Mouse (Mus musculus): ENCODE data around the gene Spag7.

The Spag7 gene

DNA sequence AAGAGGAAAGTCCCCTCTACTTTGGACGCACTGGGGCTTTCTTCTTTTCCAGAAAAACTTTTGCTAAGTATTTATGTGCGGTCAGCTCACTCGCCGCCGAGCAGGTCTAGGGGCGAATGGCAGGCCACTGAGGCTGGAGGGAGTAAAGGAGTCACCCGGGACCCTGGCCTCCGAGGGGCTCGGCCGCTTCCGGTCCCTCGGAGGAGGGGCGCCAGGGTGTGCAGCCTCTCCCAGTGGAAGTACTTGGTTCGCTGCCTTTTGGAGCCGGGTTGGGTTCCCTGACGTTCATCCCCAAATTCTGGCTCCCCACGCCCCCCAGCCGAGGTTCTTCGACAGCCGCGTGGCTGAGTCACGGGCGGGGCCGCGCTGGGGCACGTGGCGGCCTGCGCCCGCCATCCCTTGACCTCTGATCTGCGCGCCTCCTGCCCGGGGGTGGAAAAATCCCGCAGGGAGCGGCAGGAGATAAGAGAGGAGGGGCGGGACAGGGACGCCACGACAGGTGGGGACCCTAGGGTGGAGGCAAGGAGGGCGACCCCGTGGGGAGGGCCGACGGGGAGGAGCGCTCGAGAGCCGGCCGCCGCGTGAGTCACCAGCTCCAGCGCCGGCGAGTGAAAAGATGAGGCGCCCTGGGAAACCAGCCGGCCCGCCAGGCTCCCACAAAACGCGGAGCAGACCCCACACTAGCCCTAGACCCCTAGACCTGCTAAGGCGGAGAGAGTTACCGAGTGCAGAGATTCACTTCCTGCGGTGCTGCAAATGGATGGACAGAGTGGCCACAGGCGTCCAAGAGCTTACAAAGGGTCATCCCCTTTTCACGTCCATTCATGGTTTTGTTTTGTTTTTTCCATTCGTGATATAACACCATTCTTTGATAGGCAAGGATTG is 13.4 kb downstream of the Spag7 start:
- DNase-seq (ENCODE audit: low read depth): no peak

DNA sequence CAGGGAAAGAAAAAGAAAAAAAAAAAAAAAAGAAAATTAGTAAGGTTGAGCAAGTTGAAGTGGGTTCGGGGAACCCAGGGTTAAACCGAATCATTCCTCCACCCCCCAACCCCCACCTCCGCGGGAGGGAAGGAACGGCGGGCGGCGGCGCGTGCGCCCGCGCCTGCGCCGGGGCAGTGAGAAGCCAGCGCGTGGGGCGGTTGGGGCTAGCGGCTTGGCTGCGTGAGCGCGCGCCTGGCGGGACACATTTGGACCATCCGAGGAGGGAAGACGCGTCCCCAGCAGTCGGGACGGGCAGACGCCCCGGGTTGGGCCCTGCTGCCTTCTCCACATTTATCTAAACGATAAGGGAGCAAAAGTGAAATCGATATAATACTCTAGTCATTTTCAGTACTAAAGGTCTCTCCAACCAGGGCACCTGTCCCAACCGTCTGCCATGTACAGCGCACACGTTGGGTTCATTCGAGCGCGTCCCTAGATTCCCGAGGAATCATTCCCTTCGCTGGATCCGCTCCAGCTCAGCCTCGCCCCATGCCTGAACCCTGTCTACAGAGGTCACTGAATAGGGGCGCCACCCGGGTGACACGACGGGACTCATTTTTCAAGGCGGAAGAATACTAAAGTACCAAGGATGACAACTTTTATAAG is 14.2 kb downstream of the Spag7 start:
- DNase-seq (ENCODE audit: low read depth): no peak

DNA sequence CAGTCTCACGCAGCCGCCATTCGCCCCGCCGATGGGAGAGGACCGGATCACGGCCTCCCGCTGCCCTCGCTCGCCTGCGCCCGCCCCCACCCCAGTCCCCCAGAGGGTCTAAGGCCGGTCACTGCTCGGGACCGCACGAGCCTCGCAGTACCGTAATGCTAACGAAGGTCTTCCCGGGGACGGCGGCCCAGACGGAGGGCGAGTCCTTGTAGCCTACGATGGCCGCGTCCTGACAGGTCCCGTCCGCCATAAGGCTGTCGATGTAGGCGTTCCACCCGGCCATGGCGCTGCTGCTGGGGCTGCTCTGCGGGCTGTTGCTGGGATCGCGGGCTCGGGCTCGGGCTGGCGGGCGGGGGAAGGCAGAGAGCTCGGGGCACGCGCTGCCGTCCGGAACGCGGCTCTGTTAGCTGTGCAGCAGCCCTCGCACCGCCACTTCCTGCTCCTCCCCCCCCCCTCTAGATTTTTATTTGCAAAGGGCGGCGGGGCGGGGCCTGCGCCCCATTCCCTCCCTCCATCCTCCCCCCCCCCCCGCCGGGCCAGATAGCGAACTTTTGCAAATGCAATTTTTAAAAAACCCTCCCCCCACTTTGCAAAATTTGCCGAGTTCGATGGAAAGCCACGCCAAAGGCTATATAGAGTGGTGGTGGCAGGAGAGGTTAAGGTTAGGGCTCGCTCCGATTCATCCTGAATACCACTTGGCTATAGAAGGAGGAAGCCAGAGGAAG is 14.9 kb downstream of the Spag7 start, which contains the start of gene Pfn1:
TSS of gene Pfn1 (minus strand) at position 447 of the 725 bp plus-strand sequence.
- DNase-seq (ENCODE audit: low read depth): peak; percentile 75

DNA sequence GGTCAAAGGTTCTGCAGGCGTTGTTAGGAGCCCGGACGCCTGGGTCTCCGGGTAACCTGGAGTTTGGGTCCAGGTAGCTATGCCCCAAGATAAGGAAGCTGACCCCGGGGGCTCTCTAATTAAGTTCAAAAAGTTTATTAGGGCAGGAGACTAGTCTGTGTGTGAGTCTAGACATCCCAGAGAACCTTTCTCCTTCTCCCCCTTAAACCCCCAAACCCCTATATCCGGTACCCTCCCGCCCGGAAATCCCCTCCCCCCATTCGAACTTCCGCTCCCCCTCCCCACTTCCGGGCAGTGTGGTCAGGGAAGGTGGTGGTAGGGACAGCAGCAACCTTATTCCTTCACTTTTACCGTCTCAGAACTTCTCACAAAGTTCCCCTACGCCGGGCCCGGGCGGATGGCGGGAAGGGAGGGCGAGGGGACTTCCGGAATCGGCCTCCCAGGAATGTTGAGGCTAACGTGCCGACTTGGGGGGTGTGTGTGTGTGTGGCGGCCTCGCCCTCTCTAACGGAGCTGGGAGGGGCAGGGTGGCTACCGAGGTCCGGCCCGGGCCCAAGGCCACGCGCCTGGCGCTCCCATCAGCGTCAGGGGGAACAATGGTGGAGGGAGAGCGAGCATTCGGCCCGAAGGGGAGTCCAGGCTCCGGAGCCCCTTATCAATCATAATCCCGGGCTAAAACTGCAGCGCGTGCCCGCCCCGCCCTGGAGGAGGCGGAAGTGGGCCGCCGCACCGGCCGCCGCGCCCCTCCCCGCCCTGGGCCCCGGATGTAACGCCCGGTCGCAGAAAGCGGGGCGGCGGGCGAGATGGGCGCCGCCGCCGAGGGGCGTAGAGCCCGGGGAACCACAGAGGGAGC is 15.6 kb downstream of the Spag7 start:
- no peak for DNase-seq (ENCODE audit: low read depth)

DNA sequence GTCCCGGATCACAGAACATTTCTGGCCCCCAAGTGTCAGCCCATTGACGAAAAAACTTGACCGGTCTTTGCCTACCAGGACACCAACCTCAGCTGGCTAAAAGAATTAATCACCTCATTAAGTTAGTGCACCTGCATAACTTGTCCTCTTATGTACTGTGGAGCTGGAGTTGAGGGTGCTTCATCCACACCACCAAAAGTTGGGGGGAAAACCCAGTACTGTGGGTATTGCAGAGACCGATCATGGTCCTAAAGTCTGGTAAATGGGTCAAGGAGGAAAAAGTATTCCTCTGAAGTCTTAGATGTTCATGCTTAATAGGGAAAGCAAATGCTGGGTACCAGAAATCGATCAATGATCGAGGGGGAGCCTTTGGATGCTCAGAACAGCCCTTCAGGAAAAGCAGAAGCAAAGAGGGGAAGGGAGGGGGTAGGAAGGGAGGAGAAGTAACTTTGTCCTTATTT is 16.3 kb downstream of the Spag7 start:
- DNase-seq (ENCODE audit: low read depth): no peak

DNA sequence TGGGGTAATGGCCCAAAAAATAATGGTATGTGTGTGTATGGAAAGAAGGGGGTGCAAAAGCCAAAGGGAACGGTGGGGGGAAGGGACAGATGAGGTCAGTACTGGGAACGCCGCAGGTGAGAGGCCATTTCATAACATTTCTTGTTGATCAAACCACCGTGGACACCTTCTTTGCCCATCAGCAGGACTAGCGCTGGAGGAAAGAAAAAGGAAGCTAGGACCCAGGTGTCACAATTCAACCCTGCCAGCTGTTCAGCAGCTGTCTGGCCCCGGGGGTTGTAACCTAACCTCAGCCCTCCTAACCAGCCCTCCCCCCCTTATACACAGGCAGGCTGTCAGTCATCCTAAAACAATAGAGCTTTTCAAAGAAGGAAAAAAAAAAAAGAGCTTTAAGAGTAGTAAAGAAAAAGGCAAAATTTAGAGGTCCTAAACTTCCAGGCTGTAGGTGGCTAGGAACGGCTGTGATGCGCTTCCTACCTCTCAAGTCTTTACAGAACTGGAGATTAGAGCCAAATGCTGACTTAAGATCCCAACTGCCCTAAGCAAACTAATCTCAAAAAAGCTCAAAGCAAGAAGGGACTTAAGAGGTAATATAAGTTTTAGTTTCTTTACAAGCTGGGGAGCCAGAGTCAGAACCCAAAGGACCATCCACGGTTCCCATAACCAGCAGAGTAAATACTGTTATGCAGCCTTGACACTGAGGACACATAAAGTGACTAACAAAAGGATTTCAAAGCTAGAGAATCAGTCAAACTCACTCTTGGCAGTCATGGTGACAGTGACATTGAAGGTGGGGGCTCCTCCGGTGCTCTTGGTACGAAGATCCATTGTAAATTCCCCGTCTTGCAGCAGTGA is 17.0 kb downstream of the Spag7 start:
- DNase-seq (ENCODE audit: low read depth): no peak

DNA sequence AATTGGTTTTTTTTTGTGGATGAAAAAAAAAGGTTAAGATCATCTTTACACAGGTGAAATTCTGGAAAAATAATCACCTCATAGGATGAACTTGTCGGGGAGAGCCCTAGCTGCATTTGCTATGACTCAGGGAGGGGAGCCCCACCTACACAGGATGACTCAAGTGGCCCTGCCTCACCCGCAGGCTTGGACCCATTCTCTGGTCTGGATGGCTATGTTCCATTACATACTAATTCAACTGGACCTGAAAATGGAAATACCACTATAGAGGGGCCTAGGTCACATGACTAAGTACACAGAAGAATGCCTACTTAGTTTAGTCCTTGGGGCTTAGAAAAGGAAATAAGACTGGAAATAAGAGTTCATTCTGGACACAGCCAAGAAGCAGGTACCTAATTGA is 17.8 kb downstream of the Spag7 start:
- no peak for DNase-seq (ENCODE audit: low read depth)

DNA sequence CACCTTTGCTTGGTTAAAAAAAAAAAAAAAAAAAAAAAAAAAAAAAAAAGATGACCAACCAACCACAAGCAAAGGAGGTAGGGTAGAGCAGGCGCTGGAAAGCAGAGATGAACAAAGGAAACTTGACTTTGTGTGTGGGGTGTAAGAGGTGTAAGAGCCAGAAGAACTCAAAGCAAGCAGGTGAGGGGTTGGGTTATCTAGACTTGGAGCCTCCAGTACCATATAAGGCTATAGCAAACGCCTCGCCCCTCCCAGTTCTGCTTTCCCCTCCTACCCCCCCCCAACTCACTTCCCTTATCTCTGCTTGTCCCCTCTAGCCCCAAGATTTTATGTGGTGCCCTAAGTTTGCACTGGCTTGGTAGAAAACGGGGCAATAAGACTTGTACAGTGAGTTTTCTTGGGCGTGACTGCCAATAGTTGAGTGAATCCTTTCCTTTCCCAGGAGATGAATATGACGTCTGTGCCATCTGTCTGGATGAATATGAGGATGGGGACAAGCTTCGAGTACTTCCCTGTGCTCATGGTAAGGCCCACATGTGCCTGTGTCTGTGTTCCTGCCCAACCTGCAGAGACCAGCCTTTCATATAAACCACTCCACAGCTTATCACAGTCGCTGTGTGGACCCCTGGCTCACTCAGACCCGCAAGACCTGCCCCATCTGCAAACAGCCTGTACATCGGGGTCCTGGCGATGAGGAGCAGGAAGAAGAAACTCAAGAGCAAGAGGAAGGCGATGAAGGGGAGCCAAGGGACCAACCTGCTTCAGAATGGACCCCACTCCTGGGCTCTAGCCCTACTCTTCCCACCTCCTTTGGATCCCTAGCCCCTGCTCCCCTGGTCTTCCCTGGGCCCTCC is 18.7 kb downstream of the Spag7 start:
- DNase-seq (ENCODE audit: low read depth): no peak

DNA sequence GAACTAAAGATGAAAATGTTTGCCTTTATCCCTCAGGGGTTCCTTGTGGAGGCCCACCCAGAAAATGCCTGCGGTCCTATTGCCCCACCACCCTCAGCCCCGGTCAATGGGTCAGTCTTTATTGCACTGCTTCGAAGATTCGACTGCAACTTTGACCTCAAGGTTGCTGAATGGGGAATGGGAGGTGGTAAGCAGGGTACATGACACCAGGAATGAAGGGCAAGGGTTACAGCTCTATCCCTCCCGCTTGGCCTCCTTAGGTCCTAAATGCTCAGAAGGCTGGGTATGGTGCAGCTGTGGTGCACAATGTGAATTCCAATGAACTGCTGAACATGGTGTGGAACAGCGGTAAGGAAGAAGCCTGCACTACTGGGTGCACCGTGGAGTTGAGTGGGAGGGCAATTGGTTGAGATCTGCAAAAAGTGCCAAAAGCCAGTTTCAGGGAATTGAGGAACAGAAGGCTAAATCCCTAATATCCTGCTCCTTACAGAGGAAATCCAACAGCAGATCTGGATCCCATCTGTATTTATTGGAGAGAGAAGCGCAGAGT is 20.0 kb downstream of the Spag7 start:
- no peak for DNase-seq (ENCODE audit: low read depth)

DNA sequence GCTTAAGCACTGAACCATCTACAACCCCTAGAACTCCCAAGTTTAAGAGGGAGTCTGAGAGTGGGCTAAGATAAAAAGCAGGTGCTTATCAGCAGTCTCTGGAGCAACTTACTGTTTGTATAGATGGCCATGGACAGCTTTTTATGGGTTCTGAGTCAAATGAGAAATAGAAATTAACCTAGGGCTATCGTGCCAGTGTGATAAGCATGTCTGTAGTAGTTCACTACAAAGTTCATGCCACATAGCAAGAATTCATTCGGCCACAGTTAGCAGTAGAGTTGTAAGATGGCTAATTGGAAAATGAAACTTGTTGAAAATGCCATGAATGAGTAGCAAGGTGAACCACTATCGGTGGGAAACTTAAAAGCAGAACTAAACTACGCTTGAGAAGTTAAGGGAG is 20.7 kb downstream of the Spag7 start:
- no peak for DNase-seq (ENCODE audit: low read depth)

DNA sequence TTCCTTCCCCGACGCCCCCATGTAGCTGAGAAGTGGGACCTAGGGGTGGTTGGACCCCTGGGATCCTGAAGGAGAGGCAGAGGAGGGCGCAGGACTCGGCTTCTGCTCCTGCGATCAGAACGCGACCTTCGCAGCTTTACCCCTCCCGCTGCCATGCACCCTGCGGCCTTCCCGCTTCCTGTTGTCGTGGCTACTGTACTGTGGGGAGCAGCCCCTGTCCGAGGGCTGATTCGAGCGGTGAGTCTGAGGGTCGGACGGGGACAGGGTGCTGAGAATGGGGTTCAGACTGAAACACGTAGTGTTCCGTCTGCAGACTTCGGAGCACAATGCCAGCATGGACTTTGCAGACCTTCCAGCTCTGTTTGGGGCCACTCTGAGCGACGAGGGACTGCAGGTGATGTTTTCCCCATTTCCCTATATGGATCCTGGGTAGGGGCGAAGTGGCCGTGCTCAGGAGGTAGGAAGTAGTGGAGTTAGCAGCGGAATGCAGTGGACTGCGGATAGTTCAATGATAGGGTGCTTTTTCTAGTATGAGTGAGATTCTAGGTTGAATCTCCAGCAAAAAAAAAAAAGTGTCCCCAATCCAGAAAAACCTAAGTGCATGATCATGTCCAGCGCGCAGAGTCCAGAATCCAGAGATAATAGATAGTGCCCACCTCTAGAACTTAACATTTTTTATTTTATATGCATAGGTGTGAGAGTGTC is 21.3 kb downstream of the Spag7 start:
- no peak for DNase-seq (ENCODE audit: low read depth)

DNA sequence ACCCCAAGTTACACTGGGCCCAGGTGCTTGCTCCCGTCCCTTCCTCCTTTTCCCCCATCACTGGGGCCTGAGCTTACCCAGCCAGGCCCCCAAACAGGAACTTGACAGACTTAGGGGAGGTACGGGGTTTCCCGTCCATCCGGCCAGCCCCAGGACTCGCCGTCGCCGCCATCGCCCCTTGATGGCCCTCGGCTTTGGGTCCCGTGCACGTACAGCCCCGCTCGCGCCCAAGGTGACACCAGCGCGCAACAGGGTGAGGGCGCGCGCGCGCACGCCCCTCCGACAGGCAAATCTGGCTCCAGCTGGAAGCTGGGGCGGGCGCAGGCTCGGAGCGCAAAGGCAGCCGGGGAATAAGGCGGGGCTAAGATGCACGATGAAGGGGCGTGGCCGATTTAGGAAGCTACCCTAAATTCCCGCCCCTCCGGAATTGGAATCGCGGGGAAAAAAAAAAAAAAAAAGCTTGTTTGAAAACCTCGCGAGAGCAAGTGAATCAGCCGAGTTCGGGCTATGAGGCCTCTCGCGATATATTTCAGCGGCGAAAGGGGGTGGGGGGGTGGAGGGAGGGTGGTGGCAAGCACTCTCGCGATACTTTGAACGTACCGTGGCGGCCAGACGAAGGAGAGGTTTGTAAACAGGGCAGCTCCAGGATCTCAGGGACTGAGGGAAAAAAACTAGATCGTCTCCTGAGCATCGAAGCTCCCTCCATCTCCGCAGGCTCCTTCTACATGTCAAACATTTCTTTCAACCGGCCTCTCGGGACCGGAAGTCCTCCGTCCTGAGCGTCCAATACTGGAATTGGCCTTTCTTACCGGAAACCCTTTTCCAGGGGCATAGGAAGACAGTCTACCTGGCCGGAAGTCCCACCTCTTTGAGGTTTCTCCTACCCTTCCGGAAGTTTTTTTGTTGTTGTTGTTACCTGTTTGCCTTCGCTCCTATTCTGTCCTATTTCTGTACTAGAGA is 22.2 kb downstream of the Spag7 start, which contains the start of the genes Rnf167 and Slc25a11:
TSS of gene Rnf167 (plus strand) at position 545 of the 960 bp plus-strand sequence.
TSS of gene Slc25a11 (minus strand) at position 789 of the 960 bp plus-strand sequence.
- DNase-seq (ENCODE audit: low read depth): peak; percentile 98

DNA sequence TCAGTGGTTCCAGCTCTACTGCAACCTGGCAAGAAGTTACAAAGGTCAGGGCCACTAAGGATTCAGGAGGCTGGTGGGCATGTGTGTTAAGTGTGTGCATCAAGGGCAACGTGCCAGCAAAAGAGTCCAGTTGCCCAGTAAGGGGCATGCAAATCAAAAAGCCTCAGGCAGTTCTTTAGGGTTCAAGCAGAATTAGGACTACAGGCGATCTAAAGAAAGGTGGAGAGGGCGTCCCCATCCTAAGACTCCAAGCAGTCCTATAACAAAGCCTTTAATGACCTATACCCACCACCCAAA is 23.0 kb downstream of the Spag7 start:
- DNase-seq (ENCODE audit: low read depth): no peak

DNA sequence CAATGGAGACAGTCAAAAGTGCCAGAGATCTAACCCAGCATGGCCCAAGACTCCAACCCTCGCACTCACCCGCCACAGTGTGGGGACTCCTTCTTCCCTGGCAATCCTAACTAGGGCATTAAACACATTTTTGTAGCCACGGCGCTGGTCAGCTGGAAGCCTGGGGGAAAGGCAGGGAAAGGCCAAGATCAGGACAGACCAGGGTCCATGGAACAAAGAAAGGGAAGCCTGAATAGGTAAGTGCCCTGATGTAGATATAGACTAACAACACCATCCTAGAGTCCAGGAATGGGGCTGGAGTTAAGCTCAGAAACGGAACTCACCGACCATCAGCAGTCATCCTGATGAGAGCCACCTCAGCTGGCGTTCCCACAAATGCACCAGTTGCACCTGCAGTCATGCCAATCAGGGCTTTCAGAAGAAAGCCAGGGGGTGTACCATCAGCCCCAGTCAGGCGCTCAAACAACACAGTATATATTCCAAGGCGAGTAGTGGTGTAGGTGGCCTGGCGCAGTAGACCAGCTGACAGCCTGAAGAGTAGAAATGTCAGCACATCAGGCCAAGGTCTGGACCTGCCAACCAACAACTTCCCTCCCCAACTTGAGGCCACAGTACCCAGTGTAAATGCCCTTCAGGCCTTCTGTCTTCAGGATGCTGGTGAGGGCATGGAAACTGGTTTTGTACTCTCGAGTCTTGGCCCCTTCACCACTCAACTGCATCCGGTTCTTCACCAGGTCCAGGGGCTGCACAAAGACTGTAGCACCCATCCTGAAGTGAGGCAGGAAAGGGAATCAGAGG is 23.6 kb downstream of the Spag7 start:
- no peak for DNase-seq (ENCODE audit: low read depth)

DNA sequence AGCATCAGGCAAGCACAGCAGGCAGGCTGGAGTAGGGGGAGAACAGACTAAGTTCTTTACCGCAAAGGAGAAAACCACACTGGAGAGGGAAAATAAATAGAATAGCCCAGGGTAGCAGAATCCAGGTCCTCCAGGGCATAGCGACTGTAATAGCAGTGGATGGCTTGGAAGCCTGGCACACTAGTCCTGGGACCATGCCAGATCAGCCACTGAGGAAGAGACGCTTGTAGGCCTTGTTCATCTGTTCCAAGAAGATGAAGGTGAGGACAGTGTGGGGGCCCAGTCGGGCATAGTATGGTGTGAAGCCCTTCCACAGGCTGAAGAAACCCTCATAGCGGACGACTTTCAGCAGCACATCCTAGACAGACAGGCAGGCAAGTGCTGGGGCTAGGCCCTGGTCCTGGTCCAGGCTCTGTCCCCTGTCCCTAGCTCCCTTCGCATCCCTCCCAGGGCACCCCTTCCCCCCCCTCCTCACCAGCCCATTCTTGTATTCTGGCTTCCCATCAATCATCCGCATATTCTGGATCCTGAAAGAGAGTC is 24.6 kb downstream of the Spag7 start:
- DNase-seq (ENCODE audit: low read depth): no peak

DNA sequence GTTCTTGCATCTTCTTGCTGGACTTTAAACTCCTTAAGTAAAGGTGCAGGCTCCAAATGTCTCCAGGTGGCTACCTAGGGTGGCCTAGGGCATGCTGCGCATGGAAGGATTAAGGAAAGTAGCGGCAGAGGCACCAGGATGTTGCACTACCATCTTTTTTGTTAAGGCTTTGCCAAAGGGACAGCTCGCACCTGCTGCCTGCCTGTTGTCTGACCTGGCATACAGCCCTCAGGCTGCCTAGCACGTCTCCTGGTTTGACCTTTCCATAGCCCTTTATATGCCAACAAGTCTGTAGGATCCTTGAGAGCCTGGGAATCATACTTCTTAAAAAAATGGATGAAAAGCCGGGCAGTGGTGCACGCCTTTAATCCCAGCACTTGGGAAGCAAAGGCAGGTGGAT is 26.2 kb downstream of the Spag7 start:
- DNase-seq (ENCODE audit: low read depth): no peak

DNA sequence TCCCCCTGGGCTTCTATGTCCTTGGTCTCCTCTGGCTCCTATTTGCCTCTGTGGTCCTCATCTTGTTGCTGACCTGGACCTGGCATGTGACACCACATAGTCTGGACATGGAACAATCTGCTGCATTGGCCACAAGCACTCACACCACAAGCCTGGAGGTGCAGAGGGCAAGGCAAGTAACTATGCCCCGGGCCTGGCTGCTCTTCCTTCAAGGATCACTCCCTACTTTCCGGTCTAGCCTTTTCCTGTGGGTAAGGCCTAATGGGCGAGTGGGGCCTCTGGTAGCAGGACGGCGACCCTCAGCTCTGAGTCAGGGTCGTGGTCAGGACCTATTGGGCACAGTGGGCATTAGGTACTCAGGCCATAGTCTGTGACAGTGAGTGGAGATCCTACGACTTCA is 28.0 kb downstream of the Spag7 start:
- no peak for DNase-seq (ENCODE audit: low read depth)
